Mouse (Mus musculus): ENCODE data around the gene Slc25a22. TPM values are rescaled to one million over a fixed set of nuclear protein-coding genes. Genes with fewer than 3 reads are reported as not detected.
A peak's percentile ranks its signal among the peaks of the same experiment; 100 is the strongest.

The Slc25a22 gene
- polyA plus RNA-seq, 1 experiment = 22.2 TPM

- peak overlapping the region; percentile 42 for H3K4me3 ChIP-seq (replicated peaks)
- TF ChIP-seq FLI1 (IDR thresholded peaks at IDR 0.05; ENCODE audit: low read length) = no peak
- no peak for TF ChIP-seq GATA1 (IDR thresholded peaks at IDR 0.05; ENCODE audit: borderline replicate concordance, low read length)
- no peaks in the 10 kb centered on the region for H3K27me3 ChIP-seq (replicated peaks)
- H3K4me1 ChIP-seq = peaks cover 26% of the 10 kb centered on the region
- peaks cover 82% of the 10 kb centered on the region for H3K36me3 ChIP-seq (replicated peaks; ENCODE audit: low read length)
- H3K9me3 ChIP-seq = no peaks in the 10 kb centered on the region
Observed at GRCm38 (mm10) chr7:141403305-141403704, 34.4 kb downstream of the Slc25a22 start.

- H3K27me3 ChIP-seq (replicated peaks) = no peaks in the 10 kb centered on the region
- H3K4me3 ChIP-seq (replicated peaks) = peak overlapping the region; percentile 67
- peaks cover 50% of the 10 kb centered on the region for H3K36me3 ChIP-seq (replicated peaks; ENCODE audit: low read length)
- H3K9me3 ChIP-seq = no peaks in the 10 kb centered on the region
- peaks cover 63% of the 10 kb centered on the region for H3K4me1 ChIP-seq
- TF ChIP-seq GATA1 (IDR thresholded peaks at IDR 0.05; ENCODE audit: borderline replicate concordance, low read length) (no peak), FLI1 (IDR thresholded peaks at IDR 0.05; ENCODE audit: low read length) (no peak)
Observed at GRCm38 (mm10) chr7:141395348-141395747, 42.3 kb downstream of the Slc25a22 start.

- Histone ChIP-seq H3K9me3 (no peaks in the 10 kb centered on the region), H3K27me3 (replicated peaks) (no peaks in the 10 kb centered on the region), H3K4me1 (peaks cover 68% of the 10 kb centered on the region), H3K36me3 (replicated peaks; ENCODE audit: low read length) (peaks cover 45% of the 10 kb centered on the region), H3K4me3 (replicated peaks) (peak overlapping the region; percentile 77)
- TF ChIP-seq FLI1 (IDR thresholded peaks at IDR 0.05; ENCODE audit: low read length) (no peak), GATA1 (IDR thresholded peaks at IDR 0.05; ENCODE audit: borderline replicate concordance, low read length) (no peak)
Observed at GRCm38 (mm10) chr7:141394771-141395170, 42.9 kb downstream of the Slc25a22 start.

- Histone ChIP-seq H3K27me3 (replicated peaks) (no peaks in the 10 kb centered on the region), H3K4me1 (peaks cover 74% of the 10 kb centered on the region), H3K9me3 (no peaks in the 10 kb centered on the region), H3K4me3 (replicated peaks) (peak overlapping the region; percentile 85), H3K36me3 (replicated peaks; ENCODE audit: low read length) (peaks cover 39% of the 10 kb centered on the region)
- TF ChIP-seq FLI1 (IDR thresholded peaks at IDR 0.05; ENCODE audit: low read length) = no peak
- TF ChIP-seq GATA1 (IDR thresholded peaks at IDR 0.05; ENCODE audit: borderline replicate concordance, low read length) = peak; percentile 89
Observed at GRCm38 (mm10) chr7:141394158-141394557, 43.5 kb downstream of the Slc25a22 start.

- TF ChIP-seq FLI1 (IDR thresholded peaks at IDR 0.05; ENCODE audit: low read length) (no peak), GATA1 (IDR thresholded peaks at IDR 0.05; ENCODE audit: borderline replicate concordance, low read length) (peak; percentile 85; the same call in 2 of the 3 replicates)
- Histone ChIP-seq H3K27me3 (replicated peaks) (no peaks in the 10 kb centered on the region), H3K9me3 (no peaks in the 10 kb centered on the region), H3K4me1 (peaks cover 82% of the 10 kb centered on the region), H3K4me3 (replicated peaks) (peak overlapping the region; percentile 98), H3K36me3 (replicated peaks; ENCODE audit: low read length) (peaks cover 24% of the 10 kb centered on the region)
Observed at GRCm38 (mm10) chr7:141392552-141393222, 45.0 kb downstream of the Slc25a22 start.

- Histone ChIP-seq H3K9me3 (no peaks in the 10 kb centered on the region), H3K27me3 (replicated peaks) (no peaks in the 10 kb centered on the region), H3K36me3 (replicated peaks; ENCODE audit: low read length) (peaks cover 18% of the 10 kb centered on the region), H3K4me1 (peaks cover 89% of the 10 kb centered on the region), H3K4me3 (replicated peaks) (peak within 1 kb of the TSS; percentile 98)
- TF ChIP-seq FLI1 (IDR thresholded peaks at IDR 0.05; ENCODE audit: low read length) (no peak), GATA1 (IDR thresholded peaks at IDR 0.05; ENCODE audit: borderline replicate concordance, low read length) (no peak)
Observed at GRCm38 (mm10) chr7:141391625-141392551, 45.8 kb downstream of the Slc25a22 start, which contains the start of gene Taldo1. Gene Taldo1, plus strand, starts transcription at chr7:141392199.

- H3K4me3 ChIP-seq (replicated peaks) = peak overlapping the region; percentile 98
- peaks cover 5% of the 10 kb centered on the region for H3K36me3 ChIP-seq (replicated peaks; ENCODE audit: low read length)
- H3K4me1 ChIP-seq = peaks cover 89% of the 10 kb centered on the region
- H3K9me3 ChIP-seq = no peaks in the 10 kb centered on the region
- peaks cover 4% of the 10 kb centered on the region for H3K27me3 ChIP-seq (replicated peaks)
- TF ChIP-seq GATA1 (IDR thresholded peaks at IDR 0.05; ENCODE audit: borderline replicate concordance, low read length) (no peak), FLI1 (IDR thresholded peaks at IDR 0.05; ENCODE audit: low read length) (no peak)
Observed at GRCm38 (mm10) chr7:141390326-141391259, 47.1 kb downstream of the Slc25a22 start.

- no peak overlapping the region for H3K4me3 ChIP-seq (replicated peaks)
- TF ChIP-seq GATA1 (IDR thresholded peaks at IDR 0.05; ENCODE audit: borderline replicate concordance, low read length) (no peak), FLI1 (IDR thresholded peaks at IDR 0.05; ENCODE audit: low read length) (no peak)
- H3K4me1 ChIP-seq = peaks cover 89% of the 10 kb centered on the region
Observed at GRCm38 (mm10) chr7:141388487-141389109, 49.1 kb downstream of the Slc25a22 start.

More at GRCm38 (mm10) chr7:141388487-141389109, 49.1 kb downstream of the Slc25a22 start:
- H3K9me3 ChIP-seq = no peaks in the 10 kb centered on the region
- H3K27me3 ChIP-seq (replicated peaks) = peaks cover 8% of the 10 kb centered on the region
- no peaks in the 10 kb centered on the region for H3K36me3 ChIP-seq (replicated peaks; ENCODE audit: low read length)

Measured in megakaryocyte, embryonic 14.5 days (primary cell).